Mouse (Mus musculus) forebrain, embryonic 11.5 days (tissue): Measurements from ENCODE around the gene Slc2a1. TPM values are rescaled to one million over a fixed set of nuclear protein-coding genes. Genes with fewer than 3 reads are reported as not detected.

Experiments used
- ATAC-seq: fragments of 200-750 bp; cut with Nextera tagmentation; replicated peaks from 2 replicates; pipeline ENCODE4 v1.8.0; 2017; ENCODE audit warnings: moderate TSS enrichment; ENCODE audit not compliant: low FRiP score
- DNase-seq: peaks from one replicate; pipeline ENCODE4 v3.0.0-alpha.2; 2017; ENCODE audit warnings: low spot score
- H3K27ac ChIP-seq: fragments of 300-500 bp; sonication (generic); 2 replicates; pipeline ENCODE4 v1.5.1; 2014; ENCODE audit warnings: low read depth, low read length
- H3K27me3 ChIP-seq: fragments of 300-500 bp; sonication (generic); 2 replicates; pipeline ENCODE4 v1.6.1; 2014; ENCODE audit warnings: mild to moderate bottlenecking, low read length, mixed read lengths; ENCODE audit not compliant: control insufficient read depth, insufficient read depth
- H3K36me3 ChIP-seq: fragments of 300-500 bp; sonication (generic); 2 replicates; pipeline ENCODE4 v1.6.1; 2014; ENCODE audit warnings: mild to moderate bottlenecking, low read length, moderate library complexity, mixed read lengths; ENCODE audit not compliant: control insufficient read depth, insufficient read depth
- H3K4me1 ChIP-seq: fragments of 300-500 bp; sonication (generic); replicated peaks from 2 replicates; pipeline ENCODE4 v1.6.1; 2014; ENCODE audit warnings: low read length, mixed read lengths; ENCODE audit not compliant: control insufficient read depth, insufficient read depth
- H3K4me2 ChIP-seq: fragments of 300-500 bp; sonication (generic); 2 replicates; pipeline ENCODE4 v1.6.1; 2014; ENCODE audit warnings: low read depth, mild to moderate bottlenecking, low read length, moderate library complexity, mixed read lengths; ENCODE audit not compliant: severe bottlenecking
- H3K4me3 ChIP-seq: fragments of 300-500 bp; sonication (generic); 2 replicates; pipeline ENCODE4 v1.5.1; 2014; ENCODE audit warnings: low read depth, low read length
- H3K9ac ChIP-seq: fragments of 300-500 bp; sonication (generic); 2 replicates; pipeline ENCODE4 v1.6.1; 2014; ENCODE audit warnings: low read length
- H3K9me3 ChIP-seq: fragments of 300-500 bp; sonication (generic); 2 replicates; pipeline ENCODE4 v1.6.1; 2016; ENCODE audit warnings: low read length, mixed read lengths; ENCODE audit not compliant: control insufficient read depth
- WGBS: fragments of 180-500 bp; shearing (Covaris S2); extraction: QIAGEN DNeasy Blood & Tissue Kit; methylation state at CpG from one replicate; pipeline ENCODE4 v1.1.7; 2014; 5-methylcytosine and 5-hydroxymethylcytosine counted together
- polyA plus RNA-seq: library from polyadenylated mRNA; unstranded; fragments of >200 nt; fragmentation: Nextera tagmentation; extraction: Ambion mirVana; gene quantifications from 2 replicates; pipeline ENCODE4 v1.2.1, GENCODE M21; 2014

Gene Slc2a1
- polyA plus RNA-seq, 1 experiment from 2014 or later = 171 TPM

- Histone ChIP-seq H3K4me1 (0 out of 2 replicates have a peak, but pooled peaks cover 5% of the 10 kb centered on the region), H3K27ac (no peak overlapping the region), H3K4me2 (no peak overlapping the region), H3K9me3 (no peaks in the 10 kb centered on the region), H3K27me3 (no peaks in the 10 kb centered on the region), H3K4me3 (no peak overlapping the region), H3K36me3 (no peaks in the 10 kb centered on the region; the same call in 1 of the 2 replicates), H3K9ac (no peak overlapping the region)
- WGBS = 78% methylated on average over 4 of the region's 4 CpGs
- no peak for DNase-seq
- ATAC-seq = no peak
Observed at GRCm38 (mm10) chr4:119118659-119119077, 10.2 kb downstream of the Slc2a1 start.

- no peaks in the 10 kb centered on the region for H3K27me3 ChIP-seq
- no peaks in the 10 kb centered on the region for H3K9me3 ChIP-seq
- 73% methylated on average over 5 of the region's 5 CpGs for WGBS
- no peak for ATAC-seq
- 0 out of 2 replicates have a peak, but pooled peaks cover 5% of the 10 kb centered on the region for H3K4me1 ChIP-seq
- no peak overlapping the region for H3K27ac ChIP-seq
- no peaks in the 10 kb centered on the region; the same call in 1 of the 2 replicates for H3K36me3 ChIP-seq
- H3K9ac ChIP-seq = no peak overlapping the region
- no peak overlapping the region for H3K4me2 ChIP-seq
- no peak for DNase-seq
- no peak overlapping the region for H3K4me3 ChIP-seq
Observed at GRCm38 (mm10) chr4:119119354-119119753, 10.8 kb downstream of the Slc2a1 start.

GRCm38 (mm10) chr4:119120095-119120494, 11.6 kb downstream of the Slc2a1 start:
- ATAC-seq = no peak
- H3K36me3 ChIP-seq = no peaks in the 10 kb centered on the region; the same call in 1 of the 2 replicates
- H3K4me1 ChIP-seq = 0 out of 2 replicates have a peak, but pooled peaks cover 5% of the 10 kb centered on the region

GRCm38 (mm10) chr4:119121249-119121648, 12.7 kb downstream of the Slc2a1 start:
- Histone ChIP-seq H3K36me3 (no peaks in the 10 kb centered on the region; the same call in 1 of the 2 replicates), H3K27ac (no peak overlapping the region), H3K4me3 (no peak overlapping the region), H3K9me3 (no peaks in the 10 kb centered on the region), H3K9ac (no peak overlapping the region), H3K4me2 (no peak overlapping the region), H3K27me3 (no peaks in the 10 kb centered on the region), H3K4me1 (peaks cover 1% of the 10 kb centered on the region; the same call in 1 of the 2 replicates)
- DNase-seq = no peak
- 51% methylated on average over 4 of the region's 4 CpGs for WGBS
- no peak for ATAC-seq

More at GRCm38 (mm10) chr4:119120095-119120494, 11.6 kb downstream of the Slc2a1 start:
- WGBS = 87% methylated on average over 6 of the region's 6 CpGs
- no peak overlapping the region for H3K4me3 ChIP-seq
- H3K9ac ChIP-seq = no peak overlapping the region
- H3K27ac ChIP-seq = no peak overlapping the region
- DNase-seq = no peak
- H3K27me3 ChIP-seq = no peaks in the 10 kb centered on the region
- no peaks in the 10 kb centered on the region for H3K9me3 ChIP-seq
- no peak overlapping the region for H3K4me2 ChIP-seq

- Histone ChIP-seq H3K9ac (no peak overlapping the region), H3K27me3 (no peaks in the 10 kb centered on the region), H3K4me2 (no peak overlapping the region), H3K9me3 (no peaks in the 10 kb centered on the region), H3K27ac (no peak overlapping the region), H3K4me1 (peaks cover 2% of the 10 kb centered on the region; the same call in 1 of the 2 replicates), H3K4me3 (no peak overlapping the region), H3K36me3 (peaks cover 5% of the 10 kb centered on the region; the same call in 1 of the 2 replicates)
- DNase-seq (no peak), ATAC-seq (no peak)
- 77% methylated on average over 2 of the region's 2 CpGs for WGBS
Observed at GRCm38 (mm10) chr4:119124771-119125273, 16.3 kb downstream of the Slc2a1 start.

DNA sequence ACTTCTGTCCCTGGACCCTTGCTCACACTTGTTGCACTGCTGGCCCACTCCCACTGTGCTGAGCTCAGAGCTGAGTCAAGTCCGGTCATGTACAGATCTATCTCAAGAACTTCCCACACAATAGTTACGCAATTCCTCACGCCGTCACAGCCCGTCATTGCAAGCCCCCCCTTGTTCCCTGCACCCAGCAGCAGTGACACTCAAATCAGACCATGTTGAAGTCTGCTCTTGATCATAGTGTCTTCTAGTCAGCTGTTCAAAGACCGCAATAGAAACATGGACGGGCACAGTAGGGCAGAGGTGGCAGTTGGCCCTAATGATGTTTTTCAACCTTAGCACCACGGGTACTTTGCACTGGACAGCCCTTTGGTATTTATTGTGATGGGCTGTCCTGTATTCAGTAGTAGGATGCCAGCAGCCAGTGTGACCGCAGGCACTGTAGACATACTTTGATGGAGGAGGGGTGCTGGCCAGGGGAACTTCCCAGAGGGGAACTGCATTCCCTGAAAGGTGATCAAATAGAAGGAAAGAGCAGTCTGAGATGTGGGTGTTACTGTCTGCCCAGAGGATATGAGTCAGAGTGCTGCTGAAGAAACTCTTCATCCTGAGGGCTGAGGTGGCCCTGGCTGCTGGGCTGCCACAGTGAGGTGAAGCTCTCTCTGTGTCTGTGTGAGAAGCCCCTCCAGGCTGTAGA, 17.2 kb downstream of the Slc2a1 start:
- DNase-seq (no peak), ATAC-seq (no peak)
- Histone ChIP-seq H3K27ac (no peak overlapping the region), H3K36me3 (peaks cover 6% of the 10 kb centered on the region; the same call in 1 of the 2 replicates), H3K27me3 (no peaks in the 10 kb centered on the region), H3K4me1 (peaks cover 2% of the 10 kb centered on the region; the same call in 1 of the 2 replicates), H3K9ac (no peak overlapping the region), H3K9me3 (no peaks in the 10 kb centered on the region), H3K4me3 (no peak overlapping the region), H3K4me2 (no peak overlapping the region)
- WGBS = 85% methylated on average over 9 of the region's 9 CpGs

DNA sequence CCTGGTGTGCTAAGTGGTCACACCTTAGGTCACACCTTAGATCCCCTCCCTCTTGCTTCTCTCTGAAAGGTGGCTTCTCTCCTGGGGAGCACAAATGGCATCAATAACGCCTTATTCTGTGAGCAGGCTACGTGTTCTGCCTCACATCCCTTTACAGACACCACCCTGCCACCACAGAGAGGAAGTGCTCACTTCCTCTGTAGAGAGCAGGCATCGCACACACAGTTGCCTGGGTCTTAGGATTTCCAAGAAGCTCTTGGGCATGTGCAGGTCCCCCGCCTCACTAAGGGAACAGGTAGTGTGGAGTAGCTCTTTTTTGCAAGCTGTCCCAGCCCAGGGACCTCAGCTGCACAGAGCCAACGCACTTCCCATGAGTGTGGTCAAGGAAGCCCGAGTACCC, 18.7 kb downstream of the Slc2a1 start:
- Histone ChIP-seq H3K9ac (no peak overlapping the region), H3K36me3 (peaks cover 8% of the 10 kb centered on the region), H3K4me1 (peaks cover 2% of the 10 kb centered on the region; the same call in 1 of the 2 replicates), H3K27ac (no peak overlapping the region), H3K27me3 (no peaks in the 10 kb centered on the region), H3K4me2 (no peak overlapping the region), H3K9me3 (no peaks in the 10 kb centered on the region), H3K4me3 (no peak overlapping the region)
- DNase-seq = no peak
- 83% methylated on average over 6 of the region's 6 CpGs for WGBS
- no peak for ATAC-seq

DNA sequence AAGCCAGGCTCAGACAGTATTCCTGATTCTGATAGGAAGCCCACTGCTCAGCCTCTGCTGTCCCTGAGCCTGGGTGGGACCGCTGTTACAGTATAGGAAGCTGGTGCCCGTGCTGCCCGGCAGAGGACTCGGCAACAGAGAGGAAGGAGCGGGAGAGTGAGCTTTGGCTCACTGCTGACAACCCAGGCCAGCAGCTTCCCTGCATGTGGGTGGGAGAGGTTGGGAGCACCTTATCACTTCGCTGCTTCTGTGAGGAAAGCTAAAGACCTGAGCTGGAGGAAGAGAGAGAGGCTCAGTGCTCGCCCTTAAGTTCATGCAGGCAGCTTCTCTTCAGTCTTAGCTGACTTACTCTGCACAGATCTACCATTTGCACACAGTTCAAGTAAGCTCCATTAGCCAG, 20.0 kb downstream of the Slc2a1 start:
- no peak for ATAC-seq
- Histone ChIP-seq H3K4me1 (peaks cover 2% of the 10 kb centered on the region; the same call in 1 of the 2 replicates), H3K27me3 (no peaks in the 10 kb centered on the region), H3K4me3 (no peak overlapping the region), H3K9me3 (no peaks in the 10 kb centered on the region), H3K9ac (no peak overlapping the region), H3K36me3 (peaks cover 16% of the 10 kb centered on the region), H3K27ac (no peak overlapping the region), H3K4me2 (no peak overlapping the region)
- no peak for DNase-seq
- 80% methylated on average over 7 of the region's 7 CpGs for WGBS
